Mouse (Mus musculus) cerebellum, adult 11 months (tissue): ENCODE results near the gene Gm19668.
"Not testable (repeated sequence)": the region's sequence is repeated elsewhere in the genome, so short reads cannot be mapped to it uniquely, and the experiment has no call there.

ENCODE experiments used
- DNase-seq: peaks from one replicate; pipeline ENCODE4 v3.0.0; 2022

Gene Gm19668

DNA sequence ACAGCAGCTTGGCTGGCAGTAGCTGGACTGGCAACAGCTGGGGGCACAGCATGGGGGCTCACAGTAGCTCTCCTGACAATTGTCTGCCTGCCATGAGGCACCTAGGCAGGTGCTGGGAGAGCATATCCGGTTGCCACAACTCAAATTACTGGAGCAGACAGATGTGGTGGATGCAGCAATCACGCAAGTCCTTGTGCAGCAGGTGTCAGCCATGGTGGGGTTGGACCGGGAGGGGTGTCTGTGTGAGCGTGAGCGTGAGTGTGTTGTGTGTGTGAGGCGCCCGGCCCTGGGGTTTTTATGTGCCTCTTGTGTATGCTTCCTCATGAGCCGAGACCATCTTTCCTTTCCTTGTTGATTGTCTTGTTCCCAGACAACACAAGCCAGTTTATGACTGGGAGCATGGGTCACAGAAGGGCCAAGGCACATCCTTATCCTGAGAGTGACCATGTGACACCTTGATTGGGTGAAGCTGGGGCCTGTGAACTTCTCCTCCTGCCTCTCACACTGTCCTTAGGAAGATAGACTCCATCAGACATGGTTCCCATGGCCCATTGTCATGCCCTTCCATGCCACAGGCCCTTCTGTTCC, at the start of gene Gm19668:
Gene Gm19668, minus strand, starts transcription at position 213 of the 588 bp plus-strand sequence.
- DNase-seq: no peak

DNA sequence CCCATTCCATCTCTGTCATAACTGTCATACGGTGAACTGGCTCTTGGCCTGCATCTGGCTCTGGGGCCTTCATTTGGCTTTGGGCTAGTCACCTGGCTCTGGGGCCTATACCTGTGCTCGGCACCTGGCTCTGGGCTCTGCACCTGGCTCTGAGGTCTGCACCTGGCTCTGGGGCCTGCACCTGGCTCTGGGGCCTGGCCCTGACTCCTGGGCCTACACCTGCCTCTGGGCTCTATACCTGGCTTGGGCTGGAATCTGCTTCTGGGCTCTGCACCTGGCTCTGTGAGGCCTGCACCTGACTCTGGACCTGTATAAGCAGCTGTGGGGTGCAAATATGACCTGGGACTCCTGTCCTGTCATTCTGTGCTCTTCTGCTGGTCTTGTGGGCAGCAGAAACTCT, 48.6 kb upstream of the Gm19668 start:
- no peak for DNase-seq

DNA sequence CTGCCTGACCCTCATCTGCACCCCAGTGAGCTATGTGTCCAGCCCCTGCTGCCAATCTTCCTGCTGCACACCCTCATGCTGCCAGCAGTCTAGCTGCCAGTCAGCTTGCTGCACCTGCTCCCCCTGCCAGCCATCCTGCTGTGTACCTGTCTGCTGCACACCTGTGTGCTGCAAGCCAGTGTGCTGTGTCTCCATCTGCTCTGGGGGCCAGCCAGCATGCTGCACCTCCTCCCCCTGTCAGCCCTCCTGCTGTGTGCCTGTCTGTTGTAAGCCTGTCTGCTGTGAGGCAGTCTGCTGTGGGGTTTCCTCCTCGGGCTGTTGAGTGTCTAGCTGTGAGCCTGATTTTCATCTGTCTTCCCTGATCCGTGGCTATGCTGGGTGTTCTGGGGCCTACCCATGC, 48.0 kb upstream of the Gm19668 start:
- DNase-seq: peak; percentile 28

DNA sequence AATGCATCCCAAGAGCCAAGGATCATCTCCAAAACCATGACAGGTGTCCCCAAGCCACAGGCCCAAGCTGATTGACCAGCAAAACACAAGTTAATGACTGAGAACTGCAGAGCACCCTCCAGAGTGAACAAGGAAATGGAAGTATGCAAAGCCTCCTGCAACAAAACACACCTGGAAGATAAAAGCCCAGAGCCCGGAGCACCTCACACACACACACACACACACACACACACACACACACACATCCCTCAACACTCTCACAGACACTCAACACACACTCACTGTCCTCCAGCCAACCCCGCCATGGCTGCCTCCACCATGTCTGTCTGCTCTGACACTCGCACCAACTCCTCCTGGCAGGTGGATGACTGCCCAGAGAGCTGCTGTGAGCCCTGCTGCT, 47.6 kb upstream of the Gm19668 start, which contains the start of gene Gm36176:
Gene Gm36176, plus strand, starts transcription at position 301 of the 400 bp plus-strand sequence.
- DNase-seq: no peak

DNA sequence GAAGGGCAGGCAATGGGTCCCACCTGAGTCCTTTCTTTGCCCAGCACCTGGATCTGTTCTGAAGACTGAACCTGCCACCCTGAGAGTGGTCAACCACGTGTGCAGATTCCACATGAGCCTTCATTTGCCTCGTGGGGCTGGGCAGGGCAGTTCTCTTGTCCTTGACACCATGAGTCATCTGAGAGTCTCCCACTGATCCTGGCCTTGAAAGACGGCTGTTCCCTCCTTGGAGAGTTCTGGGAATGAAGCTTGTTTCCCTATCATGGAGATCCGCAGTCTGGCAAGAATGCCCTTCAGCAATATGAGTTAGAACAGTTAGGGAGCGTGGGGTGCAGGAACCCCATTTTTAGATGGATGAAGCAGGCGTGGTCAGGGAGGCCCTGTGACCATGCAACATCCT, 40.1 kb upstream of the Gm19668 start:
- DNase-seq: no peak

DNA sequence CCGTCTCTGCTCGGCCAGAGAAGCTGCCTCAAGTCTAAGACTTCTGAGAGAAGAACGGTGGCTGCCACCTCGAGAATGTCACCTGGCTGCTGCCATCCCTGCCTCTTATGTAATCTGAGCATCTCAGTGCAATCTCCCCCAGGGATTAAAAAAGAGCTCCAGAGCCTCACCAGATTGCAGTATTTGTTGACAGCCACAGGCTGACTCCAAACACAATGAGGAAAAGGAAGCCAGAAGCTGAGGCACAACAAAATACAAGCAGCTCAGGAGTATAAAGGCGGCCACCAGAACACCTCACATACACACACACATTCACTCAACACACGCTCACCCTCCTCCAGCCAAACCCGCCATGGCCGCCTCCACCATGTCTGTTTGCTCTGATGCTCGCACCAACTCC, 36.7 kb upstream of the Gm19668 start, which contains the start of gene Krtap10-10:
Gene Krtap10-10, plus strand, starts transcription at position 301 of the 400 bp plus-strand sequence.
- DNase-seq: no peak

DNA sequence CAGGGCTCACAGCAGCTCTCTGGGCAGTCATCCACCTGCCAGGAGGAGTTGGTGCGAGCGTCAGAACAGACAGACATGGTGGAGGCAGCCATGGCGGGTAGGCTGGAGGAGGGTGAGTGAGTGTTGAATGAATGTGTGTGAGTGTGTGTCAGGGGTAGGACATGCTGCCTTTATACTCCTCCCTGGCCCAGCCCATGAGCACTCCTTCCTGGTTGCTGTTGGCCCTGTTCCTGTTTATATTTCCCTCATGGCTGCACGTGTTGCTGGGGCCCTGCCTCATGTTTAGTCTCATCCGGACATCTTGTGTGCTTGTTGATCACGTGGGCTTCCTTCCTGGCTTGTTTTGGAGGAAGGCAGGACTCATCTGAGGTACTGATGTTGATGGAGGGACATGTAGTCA, 28.0 kb upstream of the Gm19668 start, which contains the start of gene Krtap10-4:
Gene Krtap10-4, minus strand, starts transcription at position 145 of the 400 bp plus-strand sequence.
- no peak for DNase-seq

DNA sequence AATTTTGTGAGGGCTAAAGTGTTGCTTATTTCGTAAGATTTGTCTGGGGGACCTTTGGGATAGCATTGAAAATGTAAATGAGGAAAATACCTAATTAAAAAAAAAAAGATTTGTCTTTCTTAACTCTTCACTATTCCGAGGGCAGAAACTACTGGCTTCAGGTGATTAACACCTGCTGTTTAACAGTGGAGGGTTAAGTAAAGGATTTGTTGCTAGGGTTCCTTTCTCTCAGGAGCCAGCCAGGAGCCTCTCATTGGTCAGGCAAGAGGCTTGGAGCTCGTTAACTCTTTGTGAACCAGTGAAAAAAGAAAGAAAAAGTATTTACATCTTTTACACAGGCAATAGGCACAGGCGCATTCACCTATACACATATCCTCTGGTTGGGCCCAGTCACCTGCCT, 20.3 kb upstream of the Gm19668 start:
- DNase-seq: no peak

DNA sequence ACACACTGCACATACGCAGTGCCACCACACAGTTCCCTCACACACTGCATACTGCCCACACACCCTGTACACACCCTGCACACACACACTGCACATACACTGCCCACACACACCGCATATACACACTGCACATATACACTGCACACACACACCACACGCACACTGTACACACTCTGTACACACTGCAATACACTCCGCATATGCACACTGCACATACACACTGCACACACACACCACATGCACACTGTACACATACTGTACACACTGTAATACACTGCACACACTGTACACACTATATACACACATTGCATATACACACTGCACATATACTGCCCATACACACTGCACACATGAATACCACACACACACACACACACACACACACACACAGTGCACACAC, 19.6 kb upstream of the Gm19668 start:
- no peak for DNase-seq

DNA sequence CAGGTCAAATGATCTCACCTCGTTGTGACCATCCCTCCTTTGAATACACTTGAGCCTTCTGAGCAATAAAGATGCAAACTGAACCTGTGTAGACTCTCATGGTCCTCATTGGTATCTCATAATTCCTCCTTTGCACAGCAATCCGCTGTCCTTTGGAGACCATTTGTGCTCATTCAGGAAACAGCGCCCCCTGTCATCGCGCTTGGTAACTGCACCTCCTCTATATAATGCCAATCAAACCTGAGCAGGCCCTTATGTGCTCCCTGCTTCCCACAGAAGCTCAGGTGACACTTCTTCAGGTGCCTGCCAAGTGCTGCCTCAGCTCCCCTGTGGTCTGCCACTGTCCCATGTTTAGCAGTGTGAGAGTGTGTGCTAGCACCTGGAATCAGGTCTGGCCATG, 16.6 kb upstream of the Gm19668 start:
- no peak for DNase-seq

DNA sequence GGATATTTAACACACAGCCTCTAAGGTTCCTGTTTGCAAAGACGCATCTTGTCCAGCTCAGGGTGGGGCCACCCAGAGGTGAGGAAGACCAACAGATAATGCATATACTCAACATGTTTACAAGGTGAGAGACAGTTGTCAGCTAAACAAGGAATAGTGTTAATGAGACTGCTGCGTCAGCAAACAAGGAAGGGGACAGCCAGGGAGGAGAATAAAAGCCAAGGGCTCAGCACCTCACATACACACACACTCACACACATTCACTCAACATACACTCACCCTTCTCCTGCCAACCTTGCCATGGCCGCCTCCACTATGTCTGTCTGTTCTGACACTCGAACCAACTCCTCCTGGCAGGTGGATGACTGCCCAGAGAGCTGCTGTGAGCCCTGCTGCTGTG, 15.4 kb upstream of the Gm19668 start, which contains the start of gene Gm2696:
Gene Gm2696, plus strand, starts transcription at position 301 of the 400 bp plus-strand sequence.
- DNase-seq: no peak

DNA sequence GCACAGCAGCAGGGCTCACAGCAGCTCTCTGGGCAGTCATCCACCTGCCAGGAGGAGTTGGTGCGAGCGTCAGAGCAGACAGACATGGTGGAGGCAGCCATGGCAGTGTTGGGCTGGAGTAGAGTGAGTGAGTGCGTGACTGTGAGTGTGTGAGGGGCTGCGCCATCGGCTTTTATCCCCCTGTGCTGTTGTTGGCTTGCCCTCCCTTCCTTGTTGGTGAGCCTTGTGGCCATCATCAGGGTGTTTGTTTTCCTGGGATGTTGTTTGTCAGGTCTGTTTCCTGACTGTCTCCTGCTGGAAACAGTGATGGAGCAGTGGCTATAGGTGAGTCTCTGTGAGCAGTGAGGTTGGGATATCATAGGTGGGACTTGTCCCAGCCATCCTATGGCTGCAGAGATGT, 12.8 kb upstream of the Gm19668 start, which contains the start of gene Gm9507:
Gene Gm9507, minus strand, starts transcription at position 101 of the 400 bp plus-strand sequence.
- DNase-seq: no peak

DNA sequence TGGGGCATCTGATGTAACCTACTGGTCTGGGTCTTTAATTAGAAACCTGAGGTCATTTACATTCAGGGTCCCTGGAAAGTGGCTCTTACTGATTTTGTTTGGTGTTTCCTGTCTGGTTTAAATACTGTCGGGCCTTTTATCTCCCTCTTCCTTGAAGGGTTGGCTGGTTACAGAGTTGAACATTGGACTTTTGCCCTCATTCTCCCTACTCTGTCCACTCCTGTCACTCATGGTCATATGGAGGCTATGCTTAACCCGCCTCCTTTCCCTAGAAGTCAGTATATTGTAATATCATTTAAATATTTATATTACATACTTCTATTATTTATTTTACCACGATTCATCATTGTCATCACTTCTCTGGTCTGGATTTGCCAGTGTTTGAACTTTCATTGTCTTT, 5.2 kb upstream of the Gm19668 start:
- no peak for DNase-seq

DNA sequence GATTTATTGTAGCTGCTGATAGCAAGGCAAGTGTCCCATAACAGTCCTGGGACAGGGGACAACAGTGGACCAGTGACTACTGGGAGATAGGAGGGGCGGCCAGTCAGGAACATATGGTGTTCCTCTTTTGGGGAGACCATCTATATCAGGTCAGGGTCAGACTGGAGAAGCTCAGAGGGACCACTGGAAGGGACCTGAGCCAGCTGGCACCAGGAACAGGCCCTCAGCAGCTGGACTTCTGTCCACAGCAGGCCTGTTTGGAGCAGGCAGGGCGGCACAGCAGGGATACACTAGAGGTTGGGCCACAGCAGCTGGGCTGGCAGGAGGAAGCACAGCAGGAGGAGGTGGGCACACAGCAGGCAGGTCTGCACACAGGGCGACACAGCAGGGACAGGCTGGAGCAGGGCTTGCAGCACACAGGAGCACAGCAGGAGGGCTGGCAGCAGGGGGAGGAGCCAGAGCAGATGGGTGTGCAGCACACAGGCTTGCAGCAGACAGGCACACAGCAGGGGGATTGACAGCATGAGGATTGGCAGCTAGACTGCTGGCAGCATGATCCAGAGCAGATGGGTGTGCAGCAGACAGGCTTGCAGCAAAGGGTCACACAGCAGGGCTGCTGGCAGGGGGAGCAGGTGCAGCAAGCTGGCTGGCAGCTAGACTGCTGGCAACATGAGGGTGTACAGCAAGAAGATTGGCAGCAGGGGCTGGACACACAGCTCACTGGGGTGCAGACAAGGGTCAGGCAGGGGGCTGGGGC, 591 bp downstream of the Gm19668 start:
- DNase-seq: peak; percentile 9

DNA sequence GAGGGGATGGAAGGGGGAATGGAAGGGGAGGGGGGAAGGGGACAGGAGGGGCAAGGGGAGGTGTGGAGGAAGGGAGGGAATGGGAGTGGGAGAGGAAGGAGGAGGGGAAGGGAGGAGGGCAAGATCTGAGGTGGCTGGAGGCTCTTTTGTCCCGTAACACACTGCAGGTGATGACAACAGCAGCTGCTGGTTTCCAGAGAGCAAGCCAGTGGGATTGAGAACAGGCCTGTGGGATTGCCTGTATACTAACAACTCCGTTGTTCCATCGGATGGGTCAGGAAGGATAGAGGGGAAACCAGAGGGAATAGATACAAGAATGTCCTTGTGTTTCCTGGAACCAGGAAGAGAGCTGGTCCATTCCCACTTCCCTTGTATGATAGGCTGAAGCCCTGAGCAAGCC, 1.3 kb downstream of the Gm19668 start:
- no peak for DNase-seq

DNA sequence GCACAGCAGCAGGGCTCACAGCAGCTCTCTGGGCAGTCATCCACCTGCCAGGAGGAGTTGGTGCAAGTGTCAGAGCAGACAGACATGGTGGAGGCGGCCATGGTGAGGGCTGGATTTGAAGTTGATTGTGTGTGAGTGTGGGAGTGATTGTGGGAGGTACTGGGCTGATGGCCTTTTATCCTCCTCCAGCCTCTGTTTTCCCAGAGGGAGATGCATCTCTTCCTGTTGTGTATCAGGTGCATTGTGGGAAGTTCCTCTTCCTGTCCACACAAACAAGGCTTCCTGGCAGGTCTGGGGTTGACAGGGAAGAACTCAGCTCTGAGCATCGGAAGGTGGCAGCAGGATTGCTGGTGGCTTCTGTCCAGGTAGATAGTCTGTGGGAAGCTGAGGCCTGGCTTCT, 4.0 kb downstream of the Gm19668 start, which contains the start of gene Gm9639:
Gene Gm9639, minus strand, starts transcription at position 101 of the 400 bp plus-strand sequence.
- DNase-seq: no peak

DNA sequence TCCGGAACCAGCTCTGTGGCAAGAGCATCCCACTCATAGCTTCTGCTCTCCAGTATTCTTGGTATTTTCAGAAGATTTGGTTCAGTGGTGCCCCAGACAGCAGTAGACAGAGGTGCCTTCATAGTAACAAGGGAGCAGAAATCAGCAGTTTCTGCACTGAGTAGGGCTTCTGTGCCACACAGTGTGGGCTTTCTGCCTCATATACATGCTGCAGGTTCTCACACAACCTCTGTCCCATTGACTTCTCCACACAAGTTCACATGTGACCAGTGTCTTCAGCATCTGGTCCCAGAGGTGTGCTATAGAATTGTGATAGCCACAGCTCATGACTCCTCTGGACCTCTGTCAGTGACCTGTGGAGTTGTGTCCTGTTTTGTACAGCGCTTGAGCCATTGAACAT, 10.3 kb downstream of the Gm19668 start:
- no peak for DNase-seq

DNA sequence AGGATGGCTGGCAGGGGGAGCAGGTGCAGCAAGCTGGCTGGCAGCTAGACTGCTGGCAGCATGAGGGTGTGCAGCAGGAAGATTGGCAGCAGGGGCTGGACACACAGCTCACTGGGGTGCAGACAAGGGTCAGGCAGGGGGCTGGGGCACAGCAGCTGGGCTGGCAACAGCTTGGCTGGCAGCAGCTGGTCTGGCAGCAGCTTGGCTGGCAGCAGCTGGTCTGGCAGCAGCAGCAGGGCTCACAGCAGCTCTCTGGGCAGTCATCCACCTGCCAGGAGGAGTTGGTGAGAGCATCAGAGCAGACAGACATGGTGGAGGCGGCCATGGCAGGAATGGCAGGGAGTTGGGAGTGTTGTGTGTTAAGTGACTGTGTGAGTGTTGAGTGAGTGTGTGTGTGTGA, 11.1 kb downstream of the Gm19668 start, which contains the start of gene Gm7137:
Gene Gm7137, minus strand, starts transcription at position 325 of the 400 bp plus-strand sequence.
- not testable (repeated sequence) for DNase-seq

DNA sequence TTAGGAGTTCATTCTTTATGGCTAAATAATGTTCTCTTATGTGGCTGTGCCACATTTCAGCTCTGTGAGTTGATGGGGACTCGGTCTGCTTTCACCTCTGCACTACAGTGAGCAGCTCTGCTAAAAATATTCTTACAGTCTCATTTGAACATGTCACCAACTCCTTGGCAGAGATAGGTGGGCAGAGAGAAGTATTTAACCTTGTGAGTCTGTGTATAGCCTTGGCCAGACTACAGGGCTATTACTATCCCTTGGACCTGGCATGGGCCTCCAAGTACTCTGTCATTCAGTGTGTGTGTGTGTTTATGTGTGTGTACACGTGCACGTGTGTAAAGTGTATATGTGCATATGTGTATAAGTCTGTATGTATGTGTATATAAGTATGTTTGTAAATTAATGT, 15.5 kb downstream of the Gm19668 start:
- not testable (repeated sequence) for DNase-seq

DNA sequence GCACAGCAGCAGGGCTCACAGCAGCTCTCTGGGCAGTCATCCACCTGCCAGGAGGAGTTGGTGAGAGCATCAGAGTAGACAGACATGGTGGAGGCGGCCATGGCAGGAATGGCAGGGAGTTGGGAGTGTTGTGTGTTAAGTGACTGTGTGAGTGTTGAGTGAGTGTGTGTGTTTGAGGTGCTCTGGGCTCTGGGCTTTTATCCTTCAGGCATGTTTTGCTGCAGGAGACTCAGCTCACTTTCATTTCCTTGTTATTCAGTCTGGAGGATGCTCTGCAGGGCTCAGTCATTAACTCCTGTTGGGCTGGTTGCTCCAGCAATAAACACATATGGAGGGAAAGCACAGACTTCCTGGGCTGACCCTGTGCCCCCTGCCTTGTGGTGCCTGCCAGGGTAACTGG, 16.5 kb downstream of the Gm19668 start, which contains the start of gene Gm3250:
Gene Gm3250, minus strand, starts transcription at position 101 of the 400 bp plus-strand sequence.
- DNase-seq: not testable (repeated sequence)

DNA sequence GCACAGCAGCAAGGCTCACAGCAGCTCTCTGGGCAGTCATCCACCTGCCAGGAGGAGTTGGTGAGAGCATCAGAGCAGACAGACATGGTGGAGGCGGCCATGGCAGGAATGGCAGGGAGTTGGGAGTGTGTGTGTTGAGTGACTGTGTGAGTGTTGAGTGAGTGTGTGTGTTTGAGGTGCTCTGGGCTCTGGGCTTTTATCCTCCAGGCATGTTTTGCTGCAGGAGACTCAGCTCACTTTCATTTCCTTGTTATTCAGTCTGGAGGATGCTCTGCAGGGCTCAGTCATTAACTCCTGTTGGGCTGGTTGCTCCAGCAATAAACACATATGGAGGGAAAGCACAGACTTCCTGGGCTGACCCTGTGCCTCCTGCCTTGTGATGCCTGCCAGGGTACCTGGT, 22.1 kb downstream of the Gm19668 start, which contains the start of gene Gm7138:
Gene Gm7138, minus strand, starts transcription at position 101 of the 400 bp plus-strand sequence.
- not testable (repeated sequence) for DNase-seq

DNA sequence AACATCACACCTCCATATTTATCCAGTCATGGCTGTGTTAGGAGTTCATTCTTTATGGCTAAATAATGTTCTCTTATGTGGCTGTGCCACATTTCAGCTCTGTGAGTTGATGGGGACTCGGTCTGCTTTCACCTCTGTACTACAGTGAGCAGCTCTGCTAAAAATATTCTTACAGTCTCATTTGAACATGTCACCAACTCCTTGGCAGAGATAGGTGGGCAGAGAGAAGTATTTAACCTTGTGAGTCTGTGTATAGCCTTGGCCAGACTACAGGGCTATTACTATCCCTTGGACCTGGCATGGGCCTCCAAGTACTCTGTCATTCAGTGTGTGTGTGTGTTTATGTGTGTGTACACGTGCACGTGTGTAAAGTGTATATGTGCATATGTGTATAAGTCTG, 26.8 kb downstream of the Gm19668 start:
- DNase-seq: not testable (repeated sequence)

DNA sequence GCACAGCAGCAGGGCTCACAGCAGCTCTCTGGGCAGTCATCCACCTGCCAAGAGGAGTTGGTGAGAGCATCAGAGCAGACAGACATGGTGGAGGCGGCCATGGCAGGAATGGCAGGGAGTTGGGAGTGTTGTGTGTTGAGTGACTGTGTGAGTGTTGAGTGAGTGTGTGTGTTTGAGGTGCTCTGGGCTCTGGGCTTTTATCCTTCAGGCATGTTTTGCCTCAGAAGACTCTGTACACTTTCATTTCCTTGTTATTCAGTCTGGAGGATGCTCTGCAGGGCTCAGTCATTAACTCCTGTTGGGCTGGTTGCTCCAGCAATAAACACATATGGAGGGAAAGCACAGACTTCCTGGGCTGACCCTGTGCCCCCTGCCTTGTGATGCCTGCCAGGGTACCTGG, 27.7 kb downstream of the Gm19668 start, which contains the start of gene Gm3238:
Gene Gm3238, minus strand, starts transcription at position 101 of the 400 bp plus-strand sequence.
- not testable (repeated sequence) for DNase-seq

DNA sequence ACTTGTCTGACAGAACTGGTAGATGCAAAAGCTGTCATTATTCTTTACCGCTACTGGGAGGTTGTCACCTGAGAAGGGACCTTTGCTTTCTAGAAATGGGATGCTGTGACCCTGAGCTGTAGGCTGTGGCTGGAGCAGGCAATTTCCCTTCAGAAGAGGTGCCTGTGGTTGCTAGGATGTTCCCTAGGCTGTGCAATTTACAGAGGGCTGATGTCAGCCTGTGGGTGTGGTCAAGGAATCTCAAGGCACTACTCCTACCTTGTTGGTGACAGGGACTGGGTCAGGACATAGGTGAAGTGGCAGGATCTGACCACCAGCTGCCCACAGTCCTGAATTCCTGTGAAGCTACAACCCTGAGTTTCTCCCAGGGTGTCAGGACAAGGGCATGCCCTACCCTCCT, 29.2 kb downstream of the Gm19668 start:
- no peak for DNase-seq
